Mouse (Mus musculus) kidney, postnatal 36 days (tissue): ENCODE data around the gene Dcst2.

Experiments used
- DNase-seq, 2 experiments: peaks; one replicate each; pipeline ENCODE4 v3.0.0; 2021 to 2022; ENCODE audit warnings: mixed read lengths in 2 of 2

Dcst2 gene

GRCm38 (mm10) chr3:89332013-89332412, 29.8 kb upstream of the Dcst2 start:
- no peak for DNase-seq

- no peak for DNase-seq
These were observed 29.3 kb upstream of the Dcst2 start for GRCm38 (mm10) chr3:89332476-89332875.

DNA sequence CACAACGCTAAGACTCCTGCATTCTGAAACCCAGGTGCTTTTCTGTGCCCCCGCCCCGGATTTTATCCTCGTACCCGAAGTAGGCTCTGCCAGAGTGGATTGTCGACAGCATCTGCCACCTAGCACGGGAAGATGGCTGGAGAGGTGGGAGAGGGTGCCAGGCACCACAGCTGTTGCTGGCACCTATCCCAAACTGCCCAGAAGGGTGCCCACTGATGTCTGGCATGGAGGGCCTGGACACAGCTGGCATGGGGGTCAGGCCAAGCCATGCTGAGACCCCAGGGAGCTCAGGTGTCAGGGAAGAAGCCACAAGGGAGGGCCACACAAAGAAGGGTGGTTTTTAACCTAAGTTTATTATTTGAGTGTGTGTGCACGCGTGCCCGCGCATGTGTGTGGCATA, 28.7 kb upstream of the Dcst2 start:
- no peak for DNase-seq

- no peak for DNase-seq
These were observed 25.2 kb upstream of the Dcst2 start for GRCm38 (mm10) chr3:89336529-89336928.

- no peak for DNase-seq
These were observed 24.6 kb upstream of the Dcst2 start for GRCm38 (mm10) chr3:89337062-89337720.

DNA sequence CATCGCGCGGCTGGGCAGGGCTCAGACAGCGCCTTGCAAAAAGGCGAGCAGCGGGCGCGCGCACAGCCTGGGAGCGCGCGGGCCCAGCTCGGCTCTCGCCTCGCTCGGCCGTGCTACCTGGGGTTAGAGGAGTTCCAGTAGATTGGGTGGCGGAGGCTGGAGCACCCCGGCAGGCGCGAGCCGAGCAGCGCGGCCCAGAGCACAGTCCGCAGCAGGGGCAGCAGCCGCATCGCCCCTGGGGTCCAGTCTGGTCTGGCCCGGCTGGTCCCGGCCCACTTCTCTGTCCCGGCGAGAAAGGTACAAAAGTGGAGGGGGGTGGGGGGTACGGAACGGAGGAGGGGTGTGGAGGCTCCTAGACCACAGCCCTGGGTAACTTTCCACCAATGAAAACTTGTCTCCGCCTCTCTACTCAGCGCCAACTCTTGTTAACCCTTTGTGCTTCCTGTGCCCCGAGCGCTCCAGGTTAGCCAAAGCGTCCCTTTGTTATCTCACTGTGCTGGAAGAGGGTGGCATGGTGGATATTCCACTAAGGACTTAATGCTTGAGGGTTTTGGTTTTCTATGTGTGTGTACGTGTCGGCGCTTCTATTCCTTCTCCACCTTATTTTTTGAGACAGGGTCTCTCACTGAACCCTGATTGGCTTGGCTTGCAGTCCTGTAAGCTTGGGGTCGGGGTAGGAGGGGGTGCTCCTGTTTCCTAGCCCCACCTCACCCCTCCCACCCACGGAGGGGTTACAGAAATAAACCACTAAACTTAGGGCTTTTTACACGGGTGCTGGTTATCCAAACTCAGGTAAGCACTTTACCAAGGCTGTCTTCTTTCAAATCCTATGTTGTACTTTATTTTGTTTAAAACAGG, 23.8 kb upstream of the Dcst2 start, which contains the start of gene Efna4:
Gene Efna4, minus strand, starts transcription at position 308 of the 858 bp plus-strand sequence.
- peak; percentile 58 to 72 for DNase-seq

DNA sequence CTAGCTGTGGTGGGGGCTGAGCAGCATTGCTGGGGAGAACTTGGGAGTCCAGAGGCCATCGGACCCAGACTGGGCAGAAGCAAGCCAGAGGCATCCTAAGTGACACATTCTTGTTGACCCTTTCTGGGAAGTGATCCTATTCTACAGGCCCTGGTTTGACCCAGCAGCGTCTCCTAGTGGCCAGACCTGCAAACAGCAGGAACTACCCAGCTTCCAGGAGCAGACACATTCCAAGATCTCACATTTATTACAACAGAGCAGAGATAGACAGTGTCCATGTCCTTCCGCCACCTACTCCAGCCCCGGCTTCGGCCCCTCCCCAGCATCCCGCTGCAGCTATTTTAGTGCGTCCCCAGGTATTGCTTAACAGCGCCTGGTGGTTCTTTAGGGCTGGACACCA, 22.4 kb upstream of the Dcst2 start:
- DNase-seq: peak; percentile 73 to 86

- peak; percentile 62 to 88 for DNase-seq
These were observed 21.3 kb upstream of the Dcst2 start for GRCm38 (mm10) chr3:89340465-89340864.

- DNase-seq: peak in 1 of 2 experiments; percentile 52
These were observed 20.0 kb upstream of the Dcst2 start for GRCm38 (mm10) chr3:89341794-89342193.

- peak; percentile 56 to 63 for DNase-seq
These were observed 18.5 kb upstream of the Dcst2 start for GRCm38 (mm10) chr3:89343279-89343678.

DNA sequence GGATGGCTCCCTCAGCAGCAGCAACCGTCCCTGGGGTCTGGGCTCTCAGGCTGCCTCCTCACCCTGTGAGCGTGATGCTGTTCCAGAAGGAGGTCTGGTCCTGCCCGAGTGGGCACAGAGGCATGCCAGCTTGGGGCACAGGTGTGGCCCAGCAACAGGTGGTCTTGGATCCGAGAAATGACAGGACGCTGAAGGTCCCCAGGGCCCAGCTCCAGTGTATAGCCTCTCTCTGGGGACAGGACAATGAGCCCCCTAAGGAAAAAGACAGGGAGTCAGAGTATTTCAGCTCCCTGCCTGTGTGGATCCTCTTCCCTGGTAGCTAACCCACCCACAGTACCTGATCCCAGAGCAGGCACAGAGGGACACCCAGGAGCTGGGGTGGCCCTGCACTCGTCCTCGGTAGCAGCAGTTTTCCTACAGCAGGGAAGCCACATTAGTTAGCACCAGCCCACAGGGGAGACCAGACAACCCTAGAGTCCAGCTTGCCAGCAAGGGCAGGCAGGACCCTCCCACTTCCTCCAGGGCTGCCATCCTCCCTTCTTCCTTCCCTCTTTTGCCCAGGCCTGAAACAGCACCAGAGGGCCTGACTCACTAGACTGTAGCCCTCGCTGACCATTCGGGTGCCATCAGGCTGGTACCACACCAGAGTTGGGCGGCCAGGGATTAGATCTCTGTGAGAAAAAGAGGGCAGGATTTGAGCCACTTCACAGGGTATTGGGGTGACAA, 14.8 kb upstream of the Dcst2 start:
- DNase-seq: no peak

DNA sequence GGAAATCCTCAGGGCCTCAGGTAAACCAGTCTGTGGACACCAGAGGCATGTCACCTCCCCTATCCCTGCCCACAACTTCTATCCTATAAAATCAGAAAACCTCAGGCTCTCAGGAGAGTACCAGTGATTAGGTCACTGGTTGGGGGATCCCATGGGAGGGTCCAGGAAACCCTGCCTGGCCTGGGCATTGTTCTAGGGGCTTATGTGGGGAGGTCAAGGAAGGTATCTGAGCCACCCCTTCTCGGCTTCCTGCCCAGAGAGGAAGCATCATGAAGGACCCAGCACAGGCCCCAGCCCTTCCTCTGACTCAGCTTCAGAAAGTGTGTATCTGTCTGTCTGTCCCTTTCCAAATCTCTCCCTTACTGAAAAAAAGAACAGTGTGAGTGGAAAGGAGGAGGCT, 13.9 kb upstream of the Dcst2 start:
- DNase-seq: peak; percentile 56 to 74

GRCm38 (mm10) chr3:89348911-89349868, 12.6 kb upstream of the Dcst2 start:
- peak; percentile 75 to 82 for DNase-seq

- peak; percentile 91 to 96 for DNase-seq
These were observed 11.8 kb upstream of the Dcst2 start, which contains the start of gene Adam15 for GRCm38 (mm10) chr3:89349869-89350501. Gene Adam15 (minus strand): TSS chr3:89349996.

GRCm38 (mm10) chr3:89351271-89351670, 10.5 kb upstream of the Dcst2 start:
- DNase-seq: peak; percentile 70 to 78

GRCm38 (mm10) chr3:89354816-89355511, 6.8 kb upstream of the Dcst2 start:
- DNase-seq: peak; percentile 93 to 95

DNA sequence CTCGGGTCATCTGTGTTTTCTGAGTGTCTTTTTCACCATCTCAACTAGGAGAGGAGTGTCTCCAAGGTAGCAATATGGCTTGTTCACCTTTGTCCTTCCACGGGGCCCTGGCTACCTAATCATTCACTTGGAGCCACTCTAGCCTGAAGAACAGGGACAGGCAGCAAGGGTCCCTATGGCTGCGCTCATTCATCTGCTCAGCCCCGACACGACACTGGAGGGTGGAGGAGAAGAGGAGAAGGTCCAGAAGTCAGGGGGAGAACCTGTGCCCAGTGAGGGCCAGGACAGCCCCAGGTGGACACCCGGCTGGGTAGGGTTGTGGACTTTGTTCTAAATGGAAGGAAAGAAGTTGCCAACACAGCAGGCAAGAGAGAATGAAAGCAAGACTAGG, 6.3 kb upstream of the Dcst2 start:
- DNase-seq: peak; percentile 67 to 70

- no peak for DNase-seq
These were observed 5.7 kb upstream of the Dcst2 start for GRCm38 (mm10) chr3:89356029-89356428.

DNA sequence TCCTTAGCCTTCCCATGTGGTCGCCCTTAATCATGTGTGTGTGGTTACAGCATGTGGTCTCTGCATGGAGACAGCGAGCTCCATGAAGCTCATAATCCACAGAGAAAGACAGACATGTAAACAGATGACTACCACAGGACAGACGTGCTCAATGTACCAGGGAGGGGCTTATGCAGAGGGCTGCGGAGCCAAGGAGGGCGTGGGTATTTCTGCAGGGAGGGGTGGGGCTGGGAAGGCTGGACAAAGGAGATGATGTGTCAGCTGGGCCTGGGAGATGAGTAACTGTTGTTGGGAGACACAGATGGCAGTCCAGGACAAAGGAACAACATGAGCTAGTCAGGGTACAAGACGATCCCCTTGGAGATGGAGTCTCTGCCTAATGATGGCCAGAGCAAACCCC, 2.1 kb upstream of the Dcst2 start:
- DNase-seq: no peak

- no peak for DNase-seq
These were observed 1.5 kb upstream of the Dcst2 start for GRCm38 (mm10) chr3:89360237-89360636.

GRCm38 (mm10) chr3:89364631-89365030, 2.9 kb downstream of the Dcst2 start:
- DNase-seq: no peak
